Mouse (Mus musculus): ENCODE measurements at regions not wholly inside any gene's neighbourhood (a gene's known extent, or its start where the extent isn't known, plus 50 kb on each side); places are given as distances from the start of the nearest gene placed in this dataset.

GRCm38 (mm10) chr3:34234391-34234790 lies 153.3 kb upstream of the Dnajc19 start:
- no peak for DNase-seq (ENCODE audit: low spot score in 2 of 2)

- DNase-seq (ENCODE audit: low spot score in 2 of 2): peak in 1 of 2 experiments; percentile 21
These were observed 151.5 kb upstream of the Dnajc19 start for GRCm38 (mm10) chr3:34232329-34233250.

GRCm38 (mm10) chr3:34231593-34232328 lies 150.6 kb upstream of the Dnajc19 start:
- peak; percentile 15 to 26 for DNase-seq (ENCODE audit: low spot score in 2 of 2)

- no peak for DNase-seq (ENCODE audit: low spot score in 2 of 2)
These were observed 141.2 kb upstream of the Dnajc19 start for GRCm38 (mm10) chr3:34222291-34222690.

- DNase-seq (ENCODE audit: low spot score in 2 of 2): no peak
These were observed 138.7 kb upstream of the Dnajc19 start for GRCm38 (mm10) chr3:34219741-34220310.

GRCm38 (mm10) chr3:34219096-34219495 lies 138.0 kb upstream of the Dnajc19 start:
- DNase-seq (ENCODE audit: low spot score in 2 of 2): no peak

GRCm38 (mm10) chr3:34217911-34218310 lies 136.8 kb upstream of the Dnajc19 start:
- no peak for DNase-seq (ENCODE audit: low spot score in 2 of 2)

GRCm38 (mm10) chr3:34214233-34214632 lies 133.1 kb upstream of the Dnajc19 start:
- DNase-seq (ENCODE audit: low spot score in 2 of 2): no peak

GRCm38 (mm10) chr3:34206454-34206853 lies 125.3 kb upstream of the Dnajc19 start:
- no peak for DNase-seq (ENCODE audit: low spot score in 2 of 2)

- DNase-seq (ENCODE audit: low spot score in 2 of 2): peak; percentile 54 to 57
These were observed 117.1 kb upstream of the Dnajc19 start for GRCm38 (mm10) chr3:34198228-34198627.

GRCm38 (mm10) chr3:34197163-34197455 lies 116.0 kb upstream of the Dnajc19 start:
- no peak for DNase-seq (ENCODE audit: low spot score in 2 of 2)

- no peak for DNase-seq (ENCODE audit: low spot score in 2 of 2)
These were observed 115.5 kb upstream of the Dnajc19 start for GRCm38 (mm10) chr3:34196451-34197162.

GRCm38 (mm10) chr3:34195729-34196450 lies 114.8 kb upstream of the Dnajc19 start:
- no peak for DNase-seq (ENCODE audit: low spot score in 2 of 2)

GRCm38 (mm10) chr3:34173416-34174097 lies 92.4 kb upstream of the Dnajc19 start:
- no peak for DNase-seq (ENCODE audit: low spot score in 2 of 2)

- no peak for DNase-seq (ENCODE audit: low spot score in 2 of 2)
These were observed 91.8 kb upstream of the Dnajc19 start for GRCm38 (mm10) chr3:34172899-34173298.

- no peak for DNase-seq (ENCODE audit: low spot score in 2 of 2)
These were observed 90.8 kb upstream of the Dnajc19 start for GRCm38 (mm10) chr3:34171893-34172292.

- no peak for DNase-seq (ENCODE audit: low spot score in 2 of 2)
These were observed 87.0 kb upstream of the Dnajc19 start for GRCm38 (mm10) chr3:34168087-34168486.

- no peak for DNase-seq (ENCODE audit: low spot score in 2 of 2)
These were observed 68.9 kb upstream of the Dnajc19 start for GRCm38 (mm10) chr3:34150036-34150435.

- DNase-seq (ENCODE audit: low spot score in 2 of 2): no peak
These were observed 62.5 kb upstream of the Dnajc19 start for GRCm38 (mm10) chr3:34143652-34144051.

- no peak for DNase-seq (ENCODE audit: low spot score in 2 of 2)
These were observed 58.1 kb upstream of the Dnajc19 start for GRCm38 (mm10) chr3:34139227-34139626.
